Mouse (Mus musculus) ZHBTc4 (cell line): Measurements from ENCODE around the gene Psat1.

ENCODE experiments used
- DNase-seq: peaks from one replicate; pipeline ENCODE4 v3.0.0-alpha.2; 2011; ENCODE audit warnings: low read depth, low spot score

Psat1 gene

DNA sequence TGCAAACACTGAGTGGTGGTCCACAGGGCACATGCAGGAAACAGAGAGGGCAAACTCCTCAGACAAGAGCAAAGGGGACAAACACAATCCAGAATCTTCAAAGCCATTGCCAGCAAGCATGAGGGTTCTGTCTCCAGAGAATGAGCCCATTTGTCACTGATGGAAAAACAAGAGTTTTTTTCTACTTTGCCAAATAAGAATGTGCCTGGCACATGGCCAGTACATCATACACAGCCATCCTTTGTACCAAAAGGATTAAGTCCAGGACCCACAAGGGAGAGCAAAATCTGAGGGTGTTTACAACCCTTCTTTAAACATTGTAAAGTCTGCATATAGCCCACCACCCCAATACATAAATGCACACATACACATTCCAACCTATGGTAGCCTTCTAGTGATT is 81.7 kb downstream of the Psat1 start:
- no peak for DNase-seq

DNA sequence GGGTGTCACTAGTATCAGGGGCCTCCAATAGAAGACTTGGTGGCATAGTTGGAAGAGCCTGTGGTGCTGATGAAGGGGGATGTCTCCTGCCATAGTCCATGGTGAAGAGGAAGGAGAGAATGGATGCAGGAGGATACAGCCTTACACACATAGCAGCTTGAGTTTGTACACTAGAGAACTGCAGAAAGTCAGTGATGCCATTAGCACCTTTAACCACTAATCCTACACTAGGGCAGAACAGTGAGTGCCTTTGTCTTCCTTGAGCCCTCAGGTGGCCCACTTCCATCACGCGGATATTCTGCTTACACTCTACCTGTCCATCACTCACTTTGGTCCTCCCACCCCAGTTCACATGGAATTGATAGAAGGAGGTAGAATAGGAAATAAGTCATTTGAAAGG is 83.0 kb downstream of the Psat1 start:
- no peak for DNase-seq

DNA sequence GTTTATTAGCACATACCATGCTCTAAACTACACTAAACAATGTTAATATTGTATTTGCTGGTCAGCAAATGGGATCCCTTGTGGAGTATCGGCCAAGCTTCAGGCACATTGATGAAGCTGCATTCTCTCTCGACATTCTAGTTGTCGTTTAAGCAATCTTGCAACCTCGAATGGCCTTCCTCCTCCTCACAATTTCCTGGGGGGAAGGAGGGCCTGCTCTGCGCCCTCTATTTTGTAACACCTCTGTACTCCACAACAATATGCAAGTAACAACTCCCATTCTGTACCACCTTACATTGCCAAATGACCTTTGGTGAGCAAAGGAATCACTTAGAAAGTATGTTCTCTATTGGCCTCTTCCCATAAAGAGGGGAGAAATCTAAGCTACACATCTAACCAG is 91.8 kb downstream of the Psat1 start:
- no peak for DNase-seq
